Mouse (Mus musculus): ENCODE measurements around the gene Csnk1g1.

GRCm38 (mm10) chr9:66061656-66062055 lies 152.9 kb downstream of the Csnk1g1 start:
- TF ChIP-seq ZC3H11A (IDR thresholded peaks at IDR 0.05; ENCODE audit: borderline replicate concordance, low read depth, low read length) (no peak), ZNF384 (IDR thresholded peaks at IDR 0.05; ENCODE audit: low read depth, low read length) (no peak)
